Mouse (Mus musculus) adipocyte (in vitro differentiated cells): ENCODE results near the gene Siae.

Experiments
- DNase-seq: peaks from one replicate; pipeline ENCODE4 v3.0.0-alpha.2; 2016; ENCODE audit warnings: low spot score

The Siae gene

GRCm38 (mm10) chr9:37572204-37572876, 16.8 kb downstream of the Siae start:
- no peak for DNase-seq

GRCm38 (mm10) chr9:37576436-37576930, 21.0 kb downstream of the Siae start:
- DNase-seq = peak; percentile 29

GRCm38 (mm10) chr9:37583594-37583993, 28.1 kb downstream of the Siae start:
- DNase-seq = no peak

- DNase-seq = no peak
Measured at GRCm38 (mm10) chr9:37586718-37587117, 31.2 kb downstream of the Siae start.

GRCm38 (mm10) chr9:37590381-37590780, 34.9 kb downstream of the Siae start:
- no peak for DNase-seq

- no peak for DNase-seq
Measured at GRCm38 (mm10) chr9:37592025-37592424, 36.5 kb downstream of the Siae start.

- DNase-seq = no peak
Measured at GRCm38 (mm10) chr9:37592633-37593032, 37.1 kb downstream of the Siae start.

GRCm38 (mm10) chr9:37593690-37594089, 38.2 kb downstream of the Siae start:
- no peak for DNase-seq

- no peak for DNase-seq
Measured at GRCm38 (mm10) chr9:37595570-37595969, 40.1 kb downstream of the Siae start.

- DNase-seq = no peak
Measured at GRCm38 (mm10) chr9:37598637-37599036, 43.1 kb downstream of the Siae start.

GRCm38 (mm10) chr9:37600538-37601205, 45.2 kb downstream of the Siae start:
- no peak for DNase-seq

- no peak for DNase-seq
Measured at GRCm38 (mm10) chr9:37605089-37605488, 49.6 kb downstream of the Siae start.

GRCm38 (mm10) chr9:37609558-37609957, 54.1 kb downstream of the Siae start:
- no peak for DNase-seq

GRCm38 (mm10) chr9:37613182-37613910, 57.8 kb downstream of the Siae start, which contains the start of gene Spa17:
Gene Spa17, minus strand, starts transcription at chr9:37613722.
- DNase-seq = peak; percentile 91

GRCm38 (mm10) chr9:37613911-37614280, 58.4 kb downstream of the Siae start:
- no peak for DNase-seq

GRCm38 (mm10) chr9:37614316-37614715, 58.8 kb downstream of the Siae start:
- no peak for DNase-seq

- no peak for DNase-seq
Measured at GRCm38 (mm10) chr9:37615220-37615619, 59.7 kb downstream of the Siae start.

GRCm38 (mm10) chr9:37616770-37617169, 61.3 kb downstream of the Siae start:
- DNase-seq = peak; percentile 50

- no peak for DNase-seq
Measured at GRCm38 (mm10) chr9:37621290-37621689, 65.8 kb downstream of the Siae start.

- no peak for DNase-seq
Measured at GRCm38 (mm10) chr9:37623981-37624380, 68.5 kb downstream of the Siae start.

GRCm38 (mm10) chr9:37624502-37624901, 69.0 kb downstream of the Siae start:
- DNase-seq = no peak

GRCm38 (mm10) chr9:37625129-37625528, 69.6 kb downstream of the Siae start:
- DNase-seq = no peak

- no peak for DNase-seq
Measured at GRCm38 (mm10) chr9:37625641-37626040, 70.1 kb downstream of the Siae start.
